Mouse (Mus musculus): ENCODE results near the gene Pmm2. TPM values are rescaled to one million over a fixed set of nuclear protein-coding genes. Genes with fewer than 3 reads are reported as not detected.

The Pmm2 gene
- 10 to 100 TPM; 36.4 to 39.2 TPM for polyA plus RNA-seq (2012; fragmentation: generic; extraction: Trizol)

GRCm38 (mm10) chr16:8637217-8638051 is at the start of gene Pmm2, which contains the start of gene Tmem186:
Gene Pmm2, plus strand, starts transcription at chr16:8637674.
Gene Tmem186, minus strand, starts transcription at chr16:8637712.

GRCm38 (mm10) chr16:8671551-8672349 is 34.3 kb downstream of the Pmm2 start, which contains the start of gene Carhsp1:
Gene Carhsp1, minus strand, starts transcription at chr16:8672155.

GRCm38 (mm10) chr16:8680470-8680869 is 43.0 kb downstream of the Pmm2 start, which contains the start of gene Gm5767:
Gene Gm5767, plus strand, starts transcription at chr16:8680770.

Other genes with a start within 250 kb of the Pmm2 start
- not detected for gene Tmem114, start 212.5 kb upstream of the Pmm2 start, polyA plus RNA-seq (2012; fragmentation: generic; extraction: Trizol)
- gene Mettl22, start 166.9 kb upstream of the Pmm2 start, polyA plus RNA-seq (2012; fragmentation: generic; extraction: Trizol), result 1 to 10 TPM; 4.6 to 7.3 TPM
- under 1 TPM; under 0.01 to 0.60 TPM for gene Abat, start 124.2 kb upstream of the Pmm2 start, polyA plus RNA-seq (2012; fragmentation: generic; extraction: Trizol)
- gene Tmem186, start within 50 bp of the Pmm2 start, polyA plus RNA-seq (2012; fragmentation: generic; extraction: Trizol), result 1 to 10 TPM; 1.6 to 7.5 TPM
- 10 to 100 TPM; 45.9 to 90.7 TPM for gene Carhsp1, start 34.5 kb downstream of the Pmm2 start, polyA plus RNA-seq (2012; fragmentation: generic; extraction: Trizol)
- under 1 TPM; 0.20 to 0.41 TPM for gene Gm5767, start 43.1 kb downstream of the Pmm2 start, polyA plus RNA-seq (2012; fragmentation: generic; extraction: Trizol)
- 10 to 100 TPM in 1 of 2 experiments, 1 to 10 TPM in 1; 3.4 to 21.5 TPM for gene Usp7, start 154.6 kb downstream of the Pmm2 start, polyA plus RNA-seq (2012; fragmentation: generic; extraction: Trizol)
- 10 to 100 TPM in 1 of 2 experiments, 1 to 10 TPM in 1; 3.7 to 13.1 TPM for gene 1810013L24Rik, start 192.4 kb downstream of the Pmm2 start, polyA plus RNA-seq (2012; fragmentation: generic; extraction: Trizol)

All from C3H10T1/2 (cell line).